Mouse (Mus musculus) CH12.LX (cell line): ENCODE measurements at regions not wholly inside any gene's neighbourhood (a gene's known extent, or its start where the extent isn't known, plus 50 kb on each side); places are given as distances from the start of the nearest gene placed in this dataset.

Experiments used
- DNase-seq: peaks from one replicate; pipeline ENCODE4 v3.0.0-alpha.2; 2013; ENCODE audit errors: extremely low read depth
- H3K27ac ChIP-seq: 2 replicates; pipeline ENCODE4 v1.5.1; 2012; ENCODE audit warnings: low read depth, mild to moderate bottlenecking, control low read depth, moderate library complexity; ENCODE audit not compliant: insufficient read depth
- H3K27me3 ChIP-seq: replicated peaks from 2 replicates; pipeline ENCODE3; 2012; ENCODE audit warnings: inconsistent platforms
- H3K36me3 ChIP-seq, 2 experiments: replicated peaks in 1 of 2; 2 replicates each; pipeline versions ENCODE3 to v1.6.1; 2012; ENCODE audit warnings: inconsistent platforms in 1 of 2, low read length in 1 of 2, mild to moderate bottlenecking in 1 of 2, mixed read lengths in 1 of 2, moderate library complexity in 1 of 2; ENCODE audit not compliant: control insufficient read depth in 1 of 2, insufficient read depth in 1 of 2
- H3K4me1 ChIP-seq, 2 experiments: 2 replicates each; pipeline ENCODE4 v1.6.1; 2012; ENCODE audit warnings: inconsistent platforms in 1 of 2, moderate library complexity in 1 of 2; ENCODE audit not compliant: insufficient read depth in 2 of 2, control insufficient read depth in 1 of 2
- H3K4me2 ChIP-seq: 2 replicates; pipeline ENCODE4 v1.6.1; 2012; ENCODE audit warnings: low read depth, mild to moderate bottlenecking, control low read depth; ENCODE audit not compliant: poor library complexity, insufficient read depth, severe bottlenecking
- H3K4me3 ChIP-seq, 3 experiments: fragments of 150-350 bp in 1 of 3; sonication (generic) in 1 of 3; replicated peaks in 1 of 3; 2 replicates each; pipeline versions ENCODE3 to v1.5.1; 2011 to 2012; ENCODE audit warnings: low read depth in 2 of 3, low read length in 2 of 3, mild to moderate bottlenecking in 2 of 3, moderate library complexity in 2 of 3, control low read depth in 1 of 3, improper control_type of control experiment in 1 of 3, inconsistent platforms in 1 of 3, mixed read lengths in 1 of 3; ENCODE audit not compliant: poor library complexity in 1 of 3
- H3K79me2 ChIP-seq: replicated peaks from 2 replicates; pipeline ENCODE4 v1.6.1; 2012; ENCODE audit warnings: mild to moderate bottlenecking, moderate library complexity; ENCODE audit not compliant: control insufficient read depth, poor library complexity, insufficient read depth, severe bottlenecking; ENCODE audit errors: extremely low read depth
- H3K9ac ChIP-seq: 2 replicates; pipeline ENCODE4 v1.6.1; 2012; ENCODE audit warnings: low read depth, mild to moderate bottlenecking, control low read depth, moderate library complexity; ENCODE audit not compliant: insufficient read depth
- H3K9me3 ChIP-seq: replicated peaks from 2 replicates; pipeline ENCODE3; 2012; ENCODE audit warnings: low read length, inconsistent platforms, mixed read lengths
- BHLHE40 ChIP-seq: IDR thresholded peaks from 2 replicates; pipeline ENCODE4 v1.6.1; 2011; ENCODE audit warnings: mild to moderate bottlenecking, low read depth, low read length, improper control_type of control experiment
- CHD2 ChIP-seq: IDR thresholded peaks from 2 replicates; pipeline ENCODE4 v1.6.1; 2011; ENCODE audit warnings: low read length, improper control_type of control experiment
- CTCF ChIP-seq, 2 experiments: IDR thresholded peaks in 1 of 2; conservative IDR thresholded peaks in 1 of 2; 2 replicates each; pipeline ENCODE4 v1.5.1; 2011 to 2012; ENCODE audit warnings: low read depth in 2 of 2, low read length in 2 of 2, improper control_type of control experiment in 1 of 2, inconsistent platforms in 1 of 2, mild to moderate bottlenecking in 1 of 2, moderate library complexity in 1 of 2
- E2F4 ChIP-seq: IDR thresholded peaks from 2 replicates; pipeline ENCODE4 v1.6.1; 2011; ENCODE audit warnings: low read depth, low read length, improper control_type of control experiment; ENCODE audit not compliant: insufficient replicate concordance
- ELF1 ChIP-seq: IDR thresholded peaks from 2 replicates; pipeline ENCODE4 v1.6.1; 2014; ENCODE audit warnings: low read depth, mild to moderate bottlenecking, inconsistent platforms, low read length, improper control_type of control experiment
- EP300 ChIP-seq: IDR thresholded peaks from 2 replicates; pipeline ENCODE4 v1.6.1; 2011; ENCODE audit warnings: low read length, improper control_type of control experiment
- HCFC1 ChIP-seq: IDR thresholded peaks from 2 replicates; pipeline ENCODE4 v1.6.1; 2012; ENCODE audit warnings: low read depth, mild to moderate bottlenecking, inconsistent platforms, low read length, improper control_type of control experiment
- KAT2A ChIP-seq: IDR thresholded peaks from 2 replicates; pipeline ENCODE4 v1.6.1; 2012; ENCODE audit warnings: low read length, improper control_type of control experiment, inconsistent platforms; ENCODE audit not compliant: insufficient replicate concordance
- MEF2A ChIP-seq: IDR thresholded peaks from 2 replicates; pipeline ENCODE4 v1.6.1; 2014; ENCODE audit warnings: low read depth, mild to moderate bottlenecking, inconsistent platforms, low read length, improper control_type of control experiment, borderline replicate concordance
- MXI1 ChIP-seq: IDR thresholded peaks from 2 replicates; pipeline ENCODE4 v1.6.1; 2011; ENCODE audit warnings: mild to moderate bottlenecking, low read depth, low read length, improper control_type of control experiment
- MYC ChIP-seq: IDR thresholded peaks from 2 replicates; pipeline ENCODE4 v1.6.1; 2011; ENCODE audit warnings: low read depth, mild to moderate bottlenecking, improper control_type of control experiment, low read length
- NELFE ChIP-seq: IDR thresholded peaks from 2 replicates; pipeline ENCODE4 v1.6.1; 2011; ENCODE audit warnings: low read depth, low read length, improper control_type of control experiment
- PAX5 ChIP-seq: IDR thresholded peaks from 2 replicates; pipeline ENCODE4 v1.6.1; 2012; ENCODE audit warnings: low read length, inconsistent platforms, mixed read lengths
- POLR2A ChIP-seq: IDR thresholded peaks from 2 replicates; pipeline ENCODE4 v1.6.1; 2011; ENCODE audit warnings: low read depth, mild to moderate bottlenecking, improper control_type of control experiment, low read length
- POLR2AphosphoS2 ChIP-seq: IDR thresholded peaks from 2 replicates; pipeline ENCODE4 v1.6.1; 2011; ENCODE audit warnings: low read depth, low read length, improper control_type of control experiment
- SIN3A ChIP-seq: IDR thresholded peaks from 2 replicates; pipeline ENCODE4 v1.6.1; 2012; ENCODE audit warnings: low read length, improper control_type of control experiment, inconsistent platforms
- SMC3 ChIP-seq: IDR thresholded peaks from 2 replicates; pipeline ENCODE4 v1.6.1; 2011; ENCODE audit warnings: low read depth, low read length, improper control_type of control experiment
- TBP ChIP-seq: conservative IDR thresholded peaks from 2 replicates; pipeline ENCODE4 v1.6.1; 2011; ENCODE audit warnings: low read depth, low read length, improper control_type of control experiment
- TCF12 ChIP-seq: IDR thresholded peaks from 2 replicates; pipeline ENCODE4 v1.6.1; 2014; ENCODE audit warnings: low read depth, mild to moderate bottlenecking, inconsistent platforms, low read length, improper control_type of control experiment
- USF1 ChIP-seq: IDR thresholded peaks from 2 replicates; pipeline ENCODE4 v1.6.1; 2014; ENCODE audit warnings: low read depth, mild to moderate bottlenecking, inconsistent platforms, low read length, improper control_type of control experiment
- ZC3H11A ChIP-seq: IDR thresholded peaks from 2 replicates; pipeline ENCODE4 v1.6.1; 2012; ENCODE audit warnings: low read depth, mild to moderate bottlenecking, inconsistent platforms, low read length, improper control_type of control experiment
- ZKSCAN1 ChIP-seq: IDR thresholded peaks from 2 replicates; pipeline ENCODE4 v1.6.1; 2012; ENCODE audit warnings: low read depth, inconsistent platforms, low read length, improper control_type of control experiment, borderline replicate concordance
- ZMIZ1 ChIP-seq: IDR thresholded peaks from 2 replicates; pipeline ENCODE4 v1.6.1; 2012; ENCODE audit warnings: low read depth, mild to moderate bottlenecking, inconsistent platforms, low read length, improper control_type of control experiment
- dilution Hi-C: fragments of 300-500 bp; cut with MboI; formaldehyde crosslinking; loops from 2 replicates; pipeline ENCODE4 v1.14.3; 2020; ENCODE audit warnings: low sequenced_read_pairs; ENCODE audit not compliant: extremely low pct_unique_long_range_greater_than_20kb, extremely low pct_ligation_motif_present
- in situ Hi-C: fragments of 300-500 bp; cut with MboI; formaldehyde crosslinking; loops from 3 replicates; pipeline ENCODE4 v1.14.3; 2019; ENCODE audit warnings: low sequenced_read_pairs, low pct_ligation_motif_present, low pct_unique_long_range_greater_than_20kb, mixed read lengths

- Histone ChIP-seq H3K9me3 (no peaks in the 10 kb centered on the region), H3K36me3 (no peaks in the 10 kb centered on the region), H3K27me3 (no peaks in the 10 kb centered on the region), H3K4me3 (no peak overlapping the region), H3K4me2 (no peak overlapping the region), H3K79me2 (no peaks in the 10 kb centered on the region), H3K27ac (no peak overlapping the region), H3K9ac (no peak overlapping the region), H3K4me1 (0 out of 4 replicates have a peak, but pooled peaks cover 0 to 2% of the 10 kb centered on the region in 2 experiments)
- no peak for DNase-seq
- in situ Hi-C loops = no loop called here
- dilution Hi-C loops = no loop called here
- TF ChIP-seq KAT2A = no peak
- TF ChIP-seq TBP = no peak
- no peak for TF ChIP-seq EP300
- no peak for TF ChIP-seq MEF2A
- TF ChIP-seq ZC3H11A = no peak
Observed at GRCm38 (mm10) chr4:103441955-103442354, 128.3 kb downstream of the Oma1 start.

GRCm38 (mm10) chr4:103449276-103449675 lies 135.7 kb downstream of the Oma1 start:
- in situ Hi-C loops = no loop called here
- dilution Hi-C loops = no loop called here
- DNase-seq = no peak

GRCm38 (mm10) chr4:103450121-103450520 lies 136.5 kb downstream of the Oma1 start:
- dilution Hi-C loops (no loop called here), in situ Hi-C loops (no loop called here)
- H3K4me3 ChIP-seq = no peak overlapping the region
- H3K27me3 ChIP-seq = peaks cover 5% of the 10 kb centered on the region
- no peak overlapping the region for H3K4me2 ChIP-seq
- TF ChIP-seq E2F4 (no peak), POLR2AphosphoS2 (no peak), HCFC1 (no peak), MEF2A (no peak), USF1 (no peak), NELFE (no peak), POLR2A (no peak)
- H3K79me2 ChIP-seq = no peaks in the 10 kb centered on the region
- no peaks in the 10 kb centered on the region for H3K9me3 ChIP-seq
- no peak overlapping the region for H3K27ac ChIP-seq
- no peak overlapping the region for H3K9ac ChIP-seq
- H3K4me1 ChIP-seq = 0 out of 4 replicates have a peak, but pooled peaks cover 0 to 2% of the 10 kb centered on the region in 2 experiments
- H3K36me3 ChIP-seq = no peaks in the 10 kb centered on the region
- DNase-seq = no peak

More at GRCm38 (mm10) chr4:103449276-103449675, 135.7 kb downstream of the Oma1 start:
- no peak overlapping the region for H3K4me3 ChIP-seq
- H3K27ac ChIP-seq = no peak overlapping the region
- no peaks in the 10 kb centered on the region for H3K36me3 ChIP-seq
- no peak overlapping the region for H3K9ac ChIP-seq
- H3K4me2 ChIP-seq = no peak overlapping the region
- TF ChIP-seq ZMIZ1 = no peak
- TF ChIP-seq SMC3 = no peak
- TF ChIP-seq ZKSCAN1 = no peak
- no peak for TF ChIP-seq MXI1
- no peak for TF ChIP-seq POLR2AphosphoS2
- no peak for TF ChIP-seq ELF1
- TF ChIP-seq BHLHE40 = no peak
- no peak for TF ChIP-seq CHD2
- TF ChIP-seq MYC = no peak
- no peak for TF ChIP-seq CTCF (conservative IDR thresholded peaks at IDR 0.05 in 1 of 2, IDR thresholded peaks at IDR 0.05 in 1 of 2; ENCODE audit: low read depth in 2 of 2, low read length in 2 of 2)
- TF ChIP-seq EP300 = no peak
- no peak for TF ChIP-seq PAX5
- TF ChIP-seq SIN3A = no peak
- TF ChIP-seq MEF2A = no peak
- no peak for TF ChIP-seq TCF12
- H3K9me3 ChIP-seq = no peaks in the 10 kb centered on the region
- H3K4me1 ChIP-seq = 0 out of 4 replicates have a peak, but pooled peaks cover 0 to 2% of the 10 kb centered on the region in 2 experiments
- peaks cover 5% of the 10 kb centered on the region for H3K27me3 ChIP-seq
- H3K79me2 ChIP-seq = no peaks in the 10 kb centered on the region
